Mouse (Mus musculus) kidney, embryonic 14.5 days (tissue): ENCODE results near the gene Gpr182. TPM values are rescaled to one million over a fixed set of nuclear protein-coding genes. Genes with fewer than 3 reads are reported as not detected.
A peak's percentile ranks its signal among the peaks of the same experiment; 100 is the strongest.

Experiments used
- ATAC-seq: fragments of 200-750 bp; cut with Nextera tagmentation; 2 replicates; pipeline ENCODE4 v1.8.0; 2017; ENCODE audit warnings: moderate number of reproducible peaks, mild to moderate bottlenecking, moderate TSS enrichment, moderate library complexity; ENCODE audit not compliant: low FRiP score, low TSS enrichment
- H3K27ac ChIP-seq: fragments of 300-500 bp; sonication (generic); 2 replicates; pipeline ENCODE4 v1.5.1; 2014; ENCODE audit warnings: low read depth, mild to moderate bottlenecking, low read length, moderate library complexity, mixed read lengths
- H3K27me3 ChIP-seq: fragments of 300-500 bp; sonication (generic); 2 replicates; pipeline ENCODE4 v1.6.1; 2014; ENCODE audit warnings: mild to moderate bottlenecking, low read length; ENCODE audit not compliant: control insufficient read depth, insufficient read depth
- H3K36me3 ChIP-seq: fragments of 300-500 bp; sonication (generic); 2 replicates; pipeline ENCODE4 v1.6.1; 2014; ENCODE audit warnings: low read length, mixed read lengths; ENCODE audit not compliant: control insufficient read depth, insufficient read depth
- H3K4me1 ChIP-seq: fragments of 300-500 bp; sonication (generic); 2 replicates; pipeline ENCODE4 v1.6.1; 2014; ENCODE audit warnings: low read length, mixed read lengths; ENCODE audit not compliant: control insufficient read depth, insufficient read depth
- H3K4me2 ChIP-seq: fragments of 300-500 bp; sonication (generic); replicated peaks from 2 replicates; pipeline ENCODE4 v1.6.1; 2014; ENCODE audit warnings: low read depth, mild to moderate bottlenecking, low read length
- H3K4me3 ChIP-seq: fragments of 300-500 bp; sonication (generic); 2 replicates; pipeline ENCODE4 v1.5.1; 2014; ENCODE audit warnings: mild to moderate bottlenecking, low read length
- H3K9ac ChIP-seq: fragments of 300-500 bp; sonication (generic); 2 replicates; pipeline ENCODE4 v1.6.1; 2014; ENCODE audit warnings: low read depth, mild to moderate bottlenecking, low read length, moderate library complexity
- H3K9me3 ChIP-seq: fragments of 300-500 bp; sonication (generic); 2 replicates; pipeline ENCODE4 v1.6.1; 2016; ENCODE audit warnings: low read length; ENCODE audit not compliant: control insufficient read depth
- WGBS: fragments of 180-500 bp; shearing (Covaris S2); extraction: QIAGEN DNeasy Blood & Tissue Kit; methylation state at CpG from one replicate; pipeline ENCODE4 v1.1.7; 2014; 5-methylcytosine and 5-hydroxymethylcytosine counted together
- polyA plus RNA-seq: library from polyadenylated mRNA; unstranded; fragments of >200 nt; fragmentation: Nextera tagmentation; extraction: Ambion mirVana; gene quantifications from 2 replicates; pipeline ENCODE4 v1.2.1, GENCODE M21; 2014

Gpr182 gene
- polyA plus RNA-seq, 1 experiment from 2014 or later: 2.0 TPM

DNA sequence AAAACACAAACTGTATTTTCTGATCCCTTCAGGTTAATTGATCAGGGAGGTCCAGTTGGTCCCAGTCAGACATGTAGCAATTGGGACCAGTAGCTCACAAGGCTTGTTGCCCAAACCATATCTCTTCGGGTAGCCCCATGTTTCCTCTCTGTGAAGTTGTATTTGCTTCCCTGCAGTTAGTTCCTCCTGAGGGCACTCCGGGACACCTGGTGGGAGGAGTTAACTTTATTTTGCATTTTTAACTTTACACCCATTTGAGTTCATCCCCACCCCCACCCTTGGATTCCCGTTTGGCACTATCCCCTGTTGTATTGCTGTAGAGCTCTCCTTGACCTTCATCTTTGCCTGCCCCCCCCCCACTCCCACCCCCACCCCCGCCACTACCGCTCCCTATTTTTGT, 5.6 kb downstream of the Gpr182 start:
- Histone ChIP-seq H3K27ac (no peak overlapping the region), H3K4me1 (peaks cover 23% of the 10 kb centered on the region)
- 77% methylated on average over 5 of the region's 5 CpGs for WGBS

DNA sequence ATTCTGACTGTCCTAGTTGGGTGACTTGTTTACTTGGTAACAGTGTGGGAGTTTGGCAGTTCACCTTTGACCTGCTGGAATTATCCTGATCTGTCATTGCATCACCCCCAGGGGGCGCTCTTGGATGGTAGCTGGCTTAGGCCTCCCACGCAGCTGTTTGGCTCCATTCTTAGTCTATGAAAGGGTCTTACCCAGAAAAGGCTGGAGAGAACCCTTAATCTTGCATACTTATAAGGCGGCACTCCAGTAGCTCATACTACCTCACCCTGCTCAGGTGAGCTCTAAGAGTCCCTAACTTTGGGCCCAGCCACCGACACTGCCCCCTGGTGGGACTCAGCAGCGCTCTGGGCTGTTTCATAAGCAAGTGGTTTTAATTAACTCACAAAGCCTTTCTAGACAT, 6.9 kb downstream of the Gpr182 start:
- Histone ChIP-seq H3K27me3 (no peaks in the 10 kb centered on the region), H3K4me3 (no peak overlapping the region), H3K9ac (no peak overlapping the region), H3K9me3 (no peaks in the 10 kb centered on the region), H3K4me2 (no peak overlapping the region), H3K27ac (no peak overlapping the region), H3K4me1 (peaks cover 23% of the 10 kb centered on the region), H3K36me3 (peaks cover 73% of the 10 kb centered on the region)
- 70% methylated on average over 5 of the region's 5 CpGs for WGBS
- no peak for ATAC-seq

More for the DNA sequence above, 5.6 kb downstream of the Gpr182 start:
- Histone ChIP-seq H3K4me3 (no peak overlapping the region), H3K9me3 (no peaks in the 10 kb centered on the region), H3K36me3 (peaks cover 73% of the 10 kb centered on the region), H3K4me2 (no peak overlapping the region), H3K9ac (no peak overlapping the region), H3K27me3 (no peaks in the 10 kb centered on the region)
- ATAC-seq: no peak

DNA sequence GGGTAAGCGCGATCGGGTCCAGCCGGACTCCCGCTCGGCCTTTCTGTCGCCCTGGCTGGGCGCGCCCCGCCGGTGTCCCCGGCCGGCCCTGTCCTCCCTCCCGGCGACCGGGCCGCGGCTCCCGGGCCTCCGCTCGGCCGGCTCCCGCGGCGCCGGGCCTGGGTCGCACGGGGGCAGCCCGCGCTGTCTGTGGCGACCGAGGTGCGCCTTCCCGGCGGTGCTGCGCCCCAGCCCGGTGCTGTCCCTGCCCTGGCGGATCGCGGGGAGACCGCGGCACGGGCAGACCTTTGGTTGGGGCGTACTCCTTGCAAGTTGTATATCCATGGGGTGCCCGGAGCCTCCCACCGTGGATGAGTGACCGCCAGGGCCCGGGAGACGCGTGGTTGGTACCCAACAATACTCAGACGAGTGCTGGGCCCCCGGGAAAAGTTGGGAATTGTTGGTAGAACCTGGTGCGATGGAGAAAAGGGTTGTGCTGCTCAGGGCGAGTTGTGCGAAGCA, 11.8 kb downstream of the Gpr182 start:
- Histone ChIP-seq H3K4me3 (peak overlapping the region; percentile 96), H3K36me3 (peaks cover 35% of the 10 kb centered on the region)
- under 1% methylated on average over 41 of the region's 55 CpGs for WGBS

DNA sequence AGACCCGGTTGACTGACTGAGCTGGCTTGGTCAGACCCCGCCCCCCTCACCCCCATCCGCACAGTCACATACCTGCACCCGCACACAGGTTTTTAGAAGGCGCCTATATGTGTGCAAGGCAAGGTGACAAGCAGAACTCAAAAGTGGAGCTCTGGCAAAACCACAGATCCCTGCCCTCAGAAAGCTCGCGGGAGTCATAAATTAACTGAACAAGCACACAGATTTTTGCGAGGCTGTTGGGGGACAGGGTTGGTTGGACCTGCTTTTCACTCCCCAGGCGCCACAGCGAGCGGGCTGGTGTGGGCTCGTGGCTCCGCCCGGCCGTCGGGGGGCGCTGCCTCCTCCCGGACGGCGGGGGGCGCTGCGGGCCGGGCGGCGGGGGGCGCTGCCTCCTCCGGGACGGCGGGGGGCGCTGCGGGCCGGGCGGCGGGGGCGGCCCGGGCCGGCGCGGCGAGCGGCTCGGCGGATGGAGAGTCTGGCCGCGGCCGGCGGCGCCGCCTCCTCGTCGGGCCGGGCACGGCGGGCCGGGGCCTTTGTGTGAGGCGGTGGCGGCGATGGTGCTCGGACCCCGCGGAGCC, 12.4 kb downstream of the Gpr182 start, which contains the start of gene Zbtb39:
TSS of gene Zbtb39 (plus strand) at position 456 of the 578 bp plus-strand sequence.
- H3K36me3 ChIP-seq: peaks cover 30% of the 10 kb centered on the region
- H3K27ac ChIP-seq: peak within 1 kb of the TSS; percentile 85
- peak; percentile 84 for ATAC-seq
- peak within 1 kb of the TSS; percentile 96 for H3K4me3 ChIP-seq
- H3K9ac ChIP-seq: peak within 1 kb of the TSS; percentile 98
- no peaks in the 10 kb centered on the region for H3K9me3 ChIP-seq
- peaks cover 8% of the 10 kb centered on the region for H3K4me1 ChIP-seq
- H3K4me2 ChIP-seq: peak within 1 kb of the TSS; percentile 56
- WGBS: under 1% methylated on average over 36 of the region's 61 CpGs
- H3K27me3 ChIP-seq: no peaks in the 10 kb centered on the region

More for the DNA sequence above, 11.8 kb downstream of the Gpr182 start:
- peak overlapping the region; percentile 98 for H3K9ac ChIP-seq
- H3K4me2 ChIP-seq: peak overlapping the region; percentile 56
- peak overlapping the region; percentile 85 for H3K27ac ChIP-seq
- no peaks in the 10 kb centered on the region for H3K27me3 ChIP-seq
- no peaks in the 10 kb centered on the region for H3K9me3 ChIP-seq
- ATAC-seq: peak; percentile 50; the same call in 1 of the 2 replicates
- peaks cover 8% of the 10 kb centered on the region for H3K4me1 ChIP-seq

DNA sequence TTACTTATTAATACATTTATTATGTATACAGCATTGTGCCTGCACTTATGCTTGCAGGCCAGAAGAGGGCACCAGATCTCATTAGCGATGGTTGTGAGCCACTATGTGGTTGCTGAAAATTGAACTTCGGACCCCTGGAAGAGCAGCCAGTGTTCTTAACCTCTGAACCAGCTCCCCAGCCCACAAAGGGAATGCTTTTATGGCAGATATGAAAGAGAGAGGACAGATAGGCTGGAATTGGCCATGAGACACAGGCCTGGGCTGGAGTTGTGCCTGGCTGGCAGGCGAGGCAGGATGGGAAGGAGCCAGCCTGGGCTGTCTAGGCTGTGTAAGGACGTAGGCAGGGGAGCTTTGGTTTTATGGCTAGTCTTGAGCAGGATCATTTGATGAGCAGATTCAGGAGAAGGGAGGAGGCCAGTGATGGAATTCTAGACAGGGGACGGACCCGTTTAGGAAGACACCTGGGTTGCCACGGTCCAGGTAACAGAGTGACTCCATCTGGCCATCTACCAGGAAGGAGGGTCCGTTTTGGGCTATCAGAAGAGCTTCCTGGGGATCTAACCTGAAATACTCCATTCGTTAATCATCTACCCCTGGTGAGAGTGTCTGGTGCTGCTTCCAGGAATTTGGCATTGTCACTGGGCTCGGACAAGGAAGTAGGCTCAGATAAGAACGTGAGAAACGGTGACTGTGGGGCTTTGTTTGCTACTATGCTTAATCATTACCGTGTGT, 13.2 kb downstream of the Gpr182 start:
- H3K4me1 ChIP-seq: peaks cover 8% of the 10 kb centered on the region
- no peak overlapping the region for H3K4me3 ChIP-seq
- peaks cover 21% of the 10 kb centered on the region for H3K36me3 ChIP-seq
- H3K27me3 ChIP-seq: no peaks in the 10 kb centered on the region
- peak overlapping the region; percentile 56 for H3K4me2 ChIP-seq
- WGBS: 46% methylated on average over 13 of the region's 13 CpGs
- 0 out of 2 replicates have a peak, but pooled peaks have one; percentile 7 for ATAC-seq
- peak overlapping the region; percentile 45; the same call in 1 of the 2 replicates for H3K27ac ChIP-seq
- no peaks in the 10 kb centered on the region for H3K9me3 ChIP-seq
- H3K9ac ChIP-seq: no peak overlapping the region

DNA sequence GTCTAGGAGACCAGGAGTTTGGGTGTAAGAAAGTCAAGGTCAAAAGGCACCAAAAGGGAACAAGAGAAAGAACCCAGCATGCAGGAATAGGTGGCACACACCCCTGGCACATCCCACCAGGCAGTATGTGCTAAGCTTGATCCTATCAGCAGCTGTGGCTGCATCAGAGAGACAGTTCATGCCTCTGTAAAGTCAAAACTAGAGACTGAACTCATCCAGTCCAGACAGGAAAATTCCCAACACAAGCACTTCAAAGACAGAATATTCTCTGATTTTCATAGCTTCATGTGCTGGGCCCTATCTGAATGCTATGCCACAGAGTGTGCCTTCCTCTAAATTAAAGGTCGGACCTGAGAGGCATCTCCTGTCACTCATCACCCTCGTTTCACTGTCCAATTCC, 14.0 kb downstream of the Gpr182 start:
- WGBS: 29% methylated on average over 2 of the region's 2 CpGs
- no peak overlapping the region for H3K27ac ChIP-seq

DNA sequence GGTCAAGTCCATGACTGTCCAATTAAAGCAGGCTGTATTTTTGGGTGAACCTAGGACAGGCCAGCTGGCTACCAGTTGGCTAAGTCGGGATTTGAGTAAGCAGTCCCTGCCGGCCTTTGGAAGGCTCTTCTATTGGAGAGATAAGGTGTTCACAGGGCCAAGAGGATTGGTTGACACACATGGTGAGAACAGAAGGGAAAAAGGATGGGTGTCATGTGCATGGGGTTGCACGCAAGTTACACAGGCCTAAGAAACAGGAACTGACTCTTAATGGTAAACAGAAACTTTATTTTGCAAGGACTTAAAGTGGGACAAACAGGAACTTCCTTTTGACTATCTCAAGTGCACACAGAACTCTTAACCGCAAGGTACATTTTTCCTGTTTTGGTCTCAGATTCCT, 14.6 kb downstream of the Gpr182 start:
- 75% methylated on average over 4 of the region's 4 CpGs for WGBS
- H3K4me2 ChIP-seq: no peak overlapping the region
- ATAC-seq: no peak
- no peak overlapping the region for H3K9ac ChIP-seq
- no peaks in the 10 kb centered on the region for H3K27me3 ChIP-seq
- no peaks in the 10 kb centered on the region for H3K9me3 ChIP-seq
- H3K4me3 ChIP-seq: no peak overlapping the region
- H3K36me3 ChIP-seq: peaks cover 7% of the 10 kb centered on the region
- no peak overlapping the region for H3K27ac ChIP-seq
- peaks cover 8% of the 10 kb centered on the region for H3K4me1 ChIP-seq

More for the DNA sequence above, 14.0 kb downstream of the Gpr182 start:
- Histone ChIP-seq H3K4me3 (no peak overlapping the region), H3K4me1 (peaks cover 8% of the 10 kb centered on the region), H3K4me2 (no peak overlapping the region), H3K9me3 (no peaks in the 10 kb centered on the region), H3K27me3 (no peaks in the 10 kb centered on the region), H3K36me3 (peaks cover 14% of the 10 kb centered on the region), H3K9ac (no peak overlapping the region)
- ATAC-seq: no peak

DNA sequence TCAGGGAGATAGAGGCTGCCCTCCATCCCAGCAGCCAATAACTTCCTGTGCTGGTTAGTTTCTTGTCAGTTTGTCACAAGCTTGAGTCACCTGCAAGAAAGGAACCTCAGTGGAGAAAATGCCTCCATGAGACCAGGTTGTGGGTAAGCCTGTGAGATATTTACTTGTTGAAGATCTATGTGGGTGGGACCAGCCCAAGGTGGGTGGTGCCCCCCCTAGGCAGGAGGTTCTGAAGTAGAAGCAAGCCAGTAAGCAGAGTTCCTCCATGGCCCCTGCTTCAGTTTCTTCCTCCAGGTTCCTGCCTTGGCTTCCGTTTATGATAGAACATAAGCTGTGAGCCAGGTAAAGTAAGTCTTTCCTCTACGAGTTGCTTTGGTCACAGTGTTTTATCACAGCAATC, 15.3 kb downstream of the Gpr182 start:
- H3K27me3 ChIP-seq: no peaks in the 10 kb centered on the region
- H3K4me2 ChIP-seq: no peak overlapping the region
- H3K9ac ChIP-seq: no peak overlapping the region
- ATAC-seq: no peak
- 69% methylated on average over 2 of the region's 2 CpGs for WGBS
- H3K9me3 ChIP-seq: no peaks in the 10 kb centered on the region
- H3K4me1 ChIP-seq: peaks cover 9% of the 10 kb centered on the region
- no peak overlapping the region for H3K4me3 ChIP-seq
- peaks cover under 1% of the 10 kb centered on the region; the same call in 1 of the 2 replicates for H3K36me3 ChIP-seq
- 0 out of 2 replicates have a peak overlapping the region, but pooled peaks have one; percentile 42 for H3K27ac ChIP-seq

DNA sequence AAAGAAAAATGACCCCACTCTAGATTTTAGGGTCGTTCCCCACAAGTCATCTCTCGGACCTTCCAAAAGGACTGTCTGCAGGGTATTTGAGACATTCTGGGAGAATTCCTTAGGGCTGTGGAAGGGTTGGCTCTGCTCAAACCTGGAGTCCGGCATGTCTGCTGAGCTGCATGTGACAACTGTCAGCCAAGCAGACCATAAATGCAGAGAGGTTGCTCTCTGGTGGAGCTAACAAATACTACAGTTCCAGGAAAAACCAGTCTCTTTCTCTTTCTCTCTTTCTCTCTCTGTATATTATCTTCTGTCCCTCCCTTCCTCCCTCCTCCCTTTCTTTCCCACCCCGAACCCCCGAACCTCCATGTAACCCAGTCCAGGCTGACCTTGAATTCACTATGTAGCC, 17.1 kb downstream of the Gpr182 start:
- Histone ChIP-seq H3K36me3 (no peaks in the 10 kb centered on the region), H3K4me1 (0 out of 2 replicates have a peak, but pooled peaks cover 4% of the 10 kb centered on the region), H3K27ac (no peak overlapping the region), H3K4me2 (no peak overlapping the region), H3K9me3 (no peaks in the 10 kb centered on the region), H3K9ac (no peak overlapping the region), H3K4me3 (no peak overlapping the region), H3K27me3 (no peaks in the 10 kb centered on the region)
- 43% methylated on average over 5 of the region's 5 CpGs for WGBS
- no peak for ATAC-seq
